Mouse (Mus musculus) midbrain, embryonic 15.5 days (tissue): ENCODE measurements around the gene Shisa9. TPM values are rescaled to one million over a fixed set of nuclear protein-coding genes. Genes with fewer than 3 reads are reported as not detected.
A peak's percentile ranks its signal among the peaks of the same experiment; 100 is the strongest.

Source experiments
- ATAC-seq: fragments of 200-750 bp; cut with Nextera tagmentation; replicated peaks from 2 replicates; pipeline ENCODE4 v1.8.0; 2017; ENCODE audit warnings: moderate TSS enrichment
- H3K27ac ChIP-seq: fragments of 300-500 bp; sonication (generic); 2 replicates; pipeline ENCODE4 v1.5.1; 2015; ENCODE audit warnings: mild to moderate bottlenecking, inconsistent platforms
- H3K27me3 ChIP-seq: fragments of 300-500 bp; sonication (generic); replicated peaks from 2 replicates; pipeline ENCODE4 v1.6.1; 2015; ENCODE audit warnings: inconsistent platforms
- H3K36me3 ChIP-seq: fragments of 300-500 bp; sonication (generic); replicated peaks from 2 replicates; pipeline ENCODE4 v1.6.1; 2015; ENCODE audit warnings: inconsistent platforms
- H3K4me1 ChIP-seq: fragments of 300-500 bp; sonication (generic); 2 replicates; pipeline ENCODE4 v1.6.1; 2015; ENCODE audit warnings: inconsistent platforms
- H3K4me2 ChIP-seq: fragments of 300-500 bp; sonication (generic); 2 replicates; pipeline ENCODE4 v1.6.1; 2015; ENCODE audit warnings: inconsistent platforms, mild to moderate bottlenecking, moderate library complexity
- H3K4me3 ChIP-seq: fragments of 300-500 bp; sonication (generic); 2 replicates; pipeline ENCODE4 v1.5.1; 2015; ENCODE audit warnings: mild to moderate bottlenecking, inconsistent platforms
- H3K9ac ChIP-seq: fragments of 300-500 bp; sonication (generic); 2 replicates; pipeline ENCODE4 v1.6.1; 2015; ENCODE audit warnings: mild to moderate bottlenecking, inconsistent platforms
- H3K9me3 ChIP-seq: fragments of 300-500 bp; sonication (generic); 2 replicates; pipeline ENCODE4 v1.6.1; 2016; ENCODE audit warnings: inconsistent platforms
- WGBS: fragments of 180-500 bp; shearing (Covaris S2); methylation state at CpG from one replicate; pipeline ENCODE4 v1.1.7; 2015; ENCODE audit warnings: mixed read lengths; 5-methylcytosine and 5-hydroxymethylcytosine counted together
- polyA plus RNA-seq: library from polyadenylated mRNA; unstranded; fragments of >200 nt; fragmentation: Nextera tagmentation; extraction: Ambion mirVana; gene quantifications from 2 replicates; pipeline ENCODE4 v1.2.1, GENCODE M21; 2015

The Shisa9 gene
- polyA plus RNA-seq, 1 experiment from 2014 or later: 12.4 TPM

GRCm38 (mm10) chr16:12259361-12259760 lies 275.4 kb downstream of the Shisa9 start:
- H3K27ac ChIP-seq: peak overlapping the region; percentile 61
- H3K4me1 ChIP-seq: 0 out of 2 replicates have a peak, but pooled peaks cover 3% of the 10 kb centered on the region
- ATAC-seq: peak; percentile 69
- H3K9ac ChIP-seq: no peak overlapping the region
- no peaks in the 10 kb centered on the region for H3K9me3 ChIP-seq
- H3K4me2 ChIP-seq: no peak overlapping the region
- H3K36me3 ChIP-seq: no peaks in the 10 kb centered on the region
- H3K27me3 ChIP-seq: no peaks in the 10 kb centered on the region
- WGBS: 2% methylated on average over 2 of the region's 2 CpGs
- no peak overlapping the region for H3K4me3 ChIP-seq

DNA sequence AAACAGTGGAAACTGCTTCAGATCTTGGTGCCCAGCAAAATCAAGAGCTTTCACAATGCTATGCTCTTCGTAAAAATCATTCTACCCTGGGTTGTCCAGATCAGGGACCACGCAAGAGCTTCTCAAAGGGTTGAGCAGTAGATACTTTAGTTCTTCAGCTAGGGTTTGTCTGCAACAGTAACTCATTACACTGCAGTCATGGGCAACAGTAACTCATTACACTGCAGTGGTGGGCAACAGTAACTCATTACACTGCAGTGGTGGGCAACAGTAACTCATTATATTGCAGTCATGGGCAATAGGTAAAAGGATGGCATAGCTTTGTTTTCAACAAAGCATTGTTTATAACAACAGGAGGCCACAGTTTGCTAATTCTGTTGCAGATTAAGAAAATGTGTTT lies 281.9 kb downstream of the Shisa9 start:
- 87% methylated on average over 2 of the region's 2 CpGs for WGBS
- no peak overlapping the region for H3K4me3 ChIP-seq
- no peak for ATAC-seq

DNA sequence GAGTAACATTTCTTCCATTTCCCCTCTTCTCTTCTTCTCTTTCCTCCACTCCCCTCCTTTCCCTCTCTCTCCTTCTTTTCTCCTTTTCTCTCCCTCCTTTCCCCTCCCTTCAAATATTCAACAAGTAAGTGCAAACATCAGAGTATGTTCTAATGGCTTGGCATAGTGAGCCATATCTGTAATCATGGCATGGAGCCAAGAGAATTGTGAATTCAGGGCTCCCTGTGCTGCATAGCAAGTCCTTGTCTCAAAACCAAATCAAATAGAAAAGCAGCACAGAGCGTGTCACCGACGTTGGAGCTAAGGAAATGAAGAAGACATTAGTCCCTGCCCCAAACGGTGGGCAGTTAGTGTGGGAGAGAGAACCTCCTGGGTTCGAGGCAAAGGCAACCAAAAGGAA lies 316.6 kb downstream of the Shisa9 start:
- no peaks in the 10 kb centered on the region for H3K36me3 ChIP-seq
- no peaks in the 10 kb centered on the region for H3K9me3 ChIP-seq
- H3K4me3 ChIP-seq: no peak overlapping the region
- no peak overlapping the region for H3K4me2 ChIP-seq
- H3K27ac ChIP-seq: no peak overlapping the region
- H3K9ac ChIP-seq: no peak overlapping the region
- no peaks in the 10 kb centered on the region for H3K4me1 ChIP-seq
- H3K27me3 ChIP-seq: no peaks in the 10 kb centered on the region
- 55% methylated on average over 5 of the region's 5 CpGs for WGBS
- no peak for ATAC-seq

More for the DNA sequence above, 281.9 kb downstream of the Shisa9 start:
- H3K9me3 ChIP-seq: no peaks in the 10 kb centered on the region
- H3K27me3 ChIP-seq: no peaks in the 10 kb centered on the region
- H3K36me3 ChIP-seq: no peaks in the 10 kb centered on the region
- H3K9ac ChIP-seq: no peak overlapping the region
- no peak overlapping the region for H3K4me2 ChIP-seq
- no peak overlapping the region for H3K27ac ChIP-seq
- no peaks in the 10 kb centered on the region for H3K4me1 ChIP-seq

GRCm38 (mm10) chr16:12303420-12303819 lies 319.5 kb downstream of the Shisa9 start:
- ATAC-seq: no peak
- Histone ChIP-seq H3K4me1 (no peaks in the 10 kb centered on the region), H3K36me3 (no peaks in the 10 kb centered on the region), H3K9ac (no peak overlapping the region), H3K27me3 (no peaks in the 10 kb centered on the region), H3K27ac (no peak overlapping the region), H3K9me3 (no peaks in the 10 kb centered on the region), H3K4me3 (no peak overlapping the region), H3K4me2 (no peak overlapping the region)

- 60% methylated on average over 3 of the region's 3 CpGs for WGBS
- no peaks in the 10 kb centered on the region for H3K9me3 ChIP-seq
- H3K9ac ChIP-seq: no peak overlapping the region
- ATAC-seq: no peak
- no peaks in the 10 kb centered on the region for H3K4me1 ChIP-seq
- H3K4me2 ChIP-seq: no peak overlapping the region
- no peak overlapping the region for H3K27ac ChIP-seq
- no peaks in the 10 kb centered on the region for H3K27me3 ChIP-seq
- H3K4me3 ChIP-seq: no peak overlapping the region
- H3K36me3 ChIP-seq: no peaks in the 10 kb centered on the region
Observed at GRCm38 (mm10) chr16:12307318-12307965, 323.5 kb downstream of the Shisa9 start.

GRCm38 (mm10) chr16:12309826-12310225 lies 325.9 kb downstream of the Shisa9 start:
- Histone ChIP-seq H3K4me1 (no peaks in the 10 kb centered on the region), H3K27me3 (no peaks in the 10 kb centered on the region), H3K4me2 (no peak overlapping the region), H3K27ac (no peak overlapping the region), H3K36me3 (no peaks in the 10 kb centered on the region), H3K4me3 (no peak overlapping the region), H3K9me3 (no peaks in the 10 kb centered on the region), H3K9ac (no peak overlapping the region)
- no peak for ATAC-seq

- H3K9ac ChIP-seq: no peak overlapping the region
- H3K4me2 ChIP-seq: no peak overlapping the region
- H3K36me3 ChIP-seq: no peaks in the 10 kb centered on the region
- no peak overlapping the region for H3K4me3 ChIP-seq
- H3K27ac ChIP-seq: no peak overlapping the region
- H3K9me3 ChIP-seq: no peaks in the 10 kb centered on the region
- ATAC-seq: no peak
- H3K27me3 ChIP-seq: no peaks in the 10 kb centered on the region
- H3K4me1 ChIP-seq: no peaks in the 10 kb centered on the region
Observed at GRCm38 (mm10) chr16:12315627-12316026, 331.7 kb downstream of the Shisa9 start.

Other genes with a start within 250 kb of the Shisa9 start
- 14.0 and 14.2 TPM in 2 replicates for gene Cpped1, start 74.7 kb upstream of the Shisa9 start, polyA plus RNA-seq